Mouse (Mus musculus) 416B (cell line): ENCODE results near the gene Tacc3.
A peak's percentile ranks its signal among the peaks of the same experiment; 100 is the strongest.

Experiments used
- DNase-seq: peaks from one replicate; pipeline ENCODE4 v3.0.0; 2011; ENCODE audit warnings: low read depth

Gene Tacc3

GRCm38 (mm10) chr5:33655251-33655840, 2.6 kb upstream of the Tacc3 start:
- DNase-seq = no peak

GRCm38 (mm10) chr5:33656739-33657138, 1.2 kb upstream of the Tacc3 start:
- DNase-seq = no peak

GRCm38 (mm10) chr5:33657251-33657786, 609 bp upstream of the Tacc3 start:
- DNase-seq = no peak

DNA sequence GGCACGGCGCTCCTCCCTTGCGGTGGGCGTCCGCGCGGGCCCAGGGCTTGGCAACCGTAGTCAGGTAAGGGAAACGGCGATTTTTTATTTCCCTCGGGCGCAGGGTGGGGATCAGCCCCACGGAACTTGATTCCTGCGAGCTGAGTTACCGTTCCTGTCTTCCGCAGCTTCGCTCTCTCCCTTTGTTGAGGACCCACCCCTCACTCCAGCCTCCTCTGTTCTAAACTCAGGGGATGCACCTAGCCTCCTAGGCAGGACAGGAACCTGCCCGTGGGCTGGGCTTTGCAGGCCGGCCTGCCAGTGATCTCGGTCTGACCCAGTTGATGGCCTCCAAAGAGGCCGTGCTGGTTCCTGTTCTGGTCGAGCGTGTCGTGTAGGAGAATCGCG, 729 bp downstream of the Tacc3 start:
- DNase-seq = no peak

DNA sequence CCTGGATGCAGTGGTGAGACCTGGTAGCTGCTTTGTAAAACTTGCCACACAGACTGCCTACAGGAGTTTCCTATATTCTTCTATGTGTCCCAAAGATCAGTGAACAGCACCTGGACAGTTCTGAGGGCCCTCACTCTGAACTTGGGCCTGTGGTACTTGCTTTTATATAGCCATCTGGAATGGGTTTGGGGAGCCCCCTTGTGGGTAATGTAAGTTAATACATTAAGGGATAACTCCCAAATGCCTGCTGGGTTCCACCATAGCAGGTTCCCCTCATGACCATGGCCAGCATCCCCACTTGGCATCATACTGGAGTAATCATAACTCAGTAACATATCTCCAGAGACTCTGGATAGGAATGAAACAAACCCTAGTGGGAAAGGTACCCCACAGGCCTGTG, 10.3 kb downstream of the Tacc3 start:
- DNase-seq = peak; percentile 67

DNA sequence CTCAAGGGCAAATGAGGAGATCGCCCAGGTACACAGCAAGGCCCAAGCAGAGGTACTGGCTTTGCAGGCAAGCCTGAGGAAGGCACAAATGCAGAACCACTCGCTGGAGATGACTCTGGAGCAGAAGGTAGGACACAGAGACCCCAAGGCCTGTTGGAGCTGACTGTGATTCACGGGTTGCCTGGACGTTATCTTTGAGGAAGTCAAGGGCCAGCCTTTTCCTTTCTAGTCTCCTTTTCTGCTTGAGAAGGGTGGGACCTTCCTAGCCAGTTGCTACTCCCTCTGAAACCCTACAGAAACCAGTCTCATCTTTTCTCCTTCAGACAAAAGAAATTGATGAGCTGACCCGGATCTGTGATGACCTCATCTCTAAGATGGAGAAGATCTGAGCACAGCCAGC, 13.7 kb downstream of the Tacc3 start:
- peak; percentile 44 for DNase-seq

DNA sequence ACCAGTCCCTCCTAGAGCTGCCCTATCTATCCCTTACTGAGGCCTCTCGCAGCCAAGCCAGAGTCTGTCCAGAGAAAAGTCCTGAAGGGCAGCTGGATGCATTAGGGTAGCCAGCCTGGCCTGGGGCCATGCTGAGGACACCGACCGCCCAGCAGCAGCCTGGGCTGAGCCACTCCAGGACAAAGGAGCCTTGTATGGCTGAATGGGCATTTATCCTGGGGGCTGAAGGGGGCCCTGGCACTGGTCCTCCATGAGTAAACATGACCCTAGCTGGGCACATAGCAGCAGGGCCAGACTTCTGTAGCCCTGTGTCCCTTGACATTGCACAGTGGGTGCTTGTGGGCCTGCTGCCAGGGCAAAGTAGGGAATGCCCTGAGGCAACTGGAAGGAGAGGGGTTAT, 16.5 kb downstream of the Tacc3 start:
- DNase-seq = no peak

DNA sequence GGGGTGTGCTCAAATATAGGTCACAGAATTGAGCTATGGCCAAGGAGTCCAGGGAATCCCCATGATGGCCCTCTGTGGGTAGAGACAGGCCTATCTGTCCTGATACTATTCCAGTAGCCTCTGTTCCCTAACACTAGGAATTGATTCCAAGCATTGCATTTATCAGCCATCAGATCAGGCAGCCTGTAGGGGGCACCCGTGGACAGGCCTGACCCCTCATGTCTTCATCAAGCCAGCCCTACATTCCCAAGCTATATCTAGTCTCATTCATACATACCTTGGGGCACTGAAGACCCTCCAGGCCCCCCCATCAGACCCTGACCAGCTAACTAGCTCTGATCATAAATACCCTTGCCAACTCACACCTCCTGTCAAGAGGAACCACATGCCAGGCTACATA, 18.0 kb downstream of the Tacc3 start:
- peak; percentile 65 for DNase-seq

DNA sequence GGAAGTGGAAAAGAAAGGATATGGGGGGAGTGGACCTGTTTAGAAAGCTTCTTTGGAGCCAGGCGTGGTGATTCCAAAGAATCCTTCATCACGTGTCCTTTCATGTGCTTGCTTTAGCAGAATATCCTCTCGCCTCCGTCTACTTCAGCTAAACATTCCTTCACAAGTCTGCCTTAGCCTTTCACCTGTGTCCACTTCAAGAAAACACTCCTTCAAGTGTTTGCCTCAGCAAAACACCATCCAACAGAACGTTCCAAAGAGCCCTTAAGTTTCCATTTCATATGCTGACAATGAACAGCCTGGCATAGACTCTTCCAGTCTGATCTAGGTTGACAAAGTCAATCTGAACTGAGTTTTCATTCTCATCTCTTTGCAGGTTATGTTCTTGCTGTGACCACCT, 20.3 kb downstream of the Tacc3 start:
- DNase-seq = no peak

GRCm38 (mm10) chr5:33681044-33681443, 23.1 kb downstream of the Tacc3 start:
- no peak for DNase-seq

DNA sequence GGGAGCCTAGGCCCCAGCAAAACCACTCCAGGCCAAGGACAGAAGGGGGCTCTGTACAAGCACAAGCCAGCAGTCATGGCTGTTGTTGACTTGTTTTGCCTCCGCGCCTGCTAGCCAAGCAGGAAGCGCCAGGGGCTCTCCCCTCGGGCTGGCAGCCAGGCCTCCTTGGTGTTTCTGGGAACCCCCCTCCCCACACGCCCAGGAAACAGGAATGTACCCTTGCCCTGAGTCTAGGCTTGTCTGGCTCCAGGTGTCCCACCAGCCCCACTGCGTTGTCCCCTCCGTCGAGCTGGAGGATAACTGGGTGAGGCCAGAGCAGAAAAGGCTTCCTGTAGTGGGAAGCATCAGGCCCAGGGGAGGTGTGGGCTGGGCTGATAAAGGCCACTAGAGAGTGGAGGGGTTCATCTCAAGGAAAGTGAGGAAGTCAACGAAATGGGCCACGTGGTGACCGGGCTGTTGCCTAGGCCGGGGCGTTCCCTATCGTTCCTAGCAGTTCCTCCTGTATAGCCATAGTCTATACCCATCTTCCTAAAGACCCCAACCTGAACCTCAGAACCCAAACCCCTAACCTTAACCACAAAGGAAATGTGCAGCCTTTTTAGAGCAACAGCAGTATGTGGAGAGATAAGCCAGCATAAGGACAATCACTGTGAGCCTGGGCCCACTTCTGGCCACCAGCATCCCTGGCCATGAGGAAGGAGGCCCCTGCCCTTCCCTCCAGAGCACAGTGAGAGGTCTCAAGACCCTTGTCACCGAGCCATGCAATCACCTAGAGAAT, 23.9 kb downstream of the Tacc3 start:
- DNase-seq = peak; percentile 93

DNA sequence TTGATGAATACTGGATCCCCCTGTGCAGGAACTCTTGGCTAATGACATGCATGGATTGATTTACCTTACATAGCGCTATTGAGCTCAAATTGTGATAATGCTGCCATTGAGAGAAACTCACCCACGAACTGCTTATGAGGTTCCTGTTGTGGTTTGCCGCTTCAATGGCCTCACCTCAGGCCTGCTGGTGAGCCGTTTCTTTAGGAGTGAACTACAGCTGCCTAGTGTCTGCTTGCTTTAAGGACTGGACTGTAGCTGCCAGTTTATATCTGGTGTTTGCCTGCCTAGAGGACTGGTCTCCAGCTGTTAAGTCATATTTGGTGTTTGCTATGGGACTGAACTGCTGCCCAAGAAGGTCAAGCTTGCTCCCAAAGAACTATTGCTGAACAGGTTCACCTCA, 25.0 kb downstream of the Tacc3 start:
- peak; percentile 46 for DNase-seq

DNA sequence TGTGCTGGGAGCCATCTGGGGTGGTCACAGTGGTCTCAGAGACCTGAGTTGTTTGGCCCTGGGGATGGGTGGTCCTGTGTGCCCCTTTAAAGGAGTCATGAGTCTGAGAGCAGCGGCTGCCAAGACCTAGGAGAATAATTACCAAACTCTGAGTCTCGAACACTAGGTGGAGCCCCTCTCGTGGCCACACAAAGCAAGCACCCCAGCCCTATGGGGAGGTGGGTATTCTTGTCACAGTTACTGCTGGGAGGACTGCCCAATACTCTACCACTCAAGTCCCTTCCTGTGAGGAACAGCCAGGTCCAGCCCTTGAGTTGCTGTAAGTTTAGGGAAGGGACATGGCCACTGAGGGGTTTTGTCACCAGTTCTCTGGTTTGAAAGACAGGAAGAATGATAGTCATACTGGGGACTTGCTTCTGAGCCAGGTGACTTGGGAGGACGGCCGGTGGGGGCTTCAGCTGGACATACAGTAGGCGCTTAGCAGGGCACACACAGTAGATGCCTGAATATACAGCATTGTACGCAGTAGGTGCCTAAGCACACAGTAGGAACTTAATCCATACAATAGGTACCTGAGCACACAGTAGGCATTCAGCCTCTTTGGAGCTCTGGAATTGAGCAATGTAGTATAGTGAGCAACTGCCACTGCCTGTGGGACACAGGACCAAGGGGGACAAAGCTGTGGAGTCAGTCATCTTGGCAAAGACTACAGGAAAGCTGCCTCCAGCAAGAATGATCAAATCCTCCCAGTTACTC, 26.1 kb downstream of the Tacc3 start:
- peak; percentile 45 for DNase-seq

DNA sequence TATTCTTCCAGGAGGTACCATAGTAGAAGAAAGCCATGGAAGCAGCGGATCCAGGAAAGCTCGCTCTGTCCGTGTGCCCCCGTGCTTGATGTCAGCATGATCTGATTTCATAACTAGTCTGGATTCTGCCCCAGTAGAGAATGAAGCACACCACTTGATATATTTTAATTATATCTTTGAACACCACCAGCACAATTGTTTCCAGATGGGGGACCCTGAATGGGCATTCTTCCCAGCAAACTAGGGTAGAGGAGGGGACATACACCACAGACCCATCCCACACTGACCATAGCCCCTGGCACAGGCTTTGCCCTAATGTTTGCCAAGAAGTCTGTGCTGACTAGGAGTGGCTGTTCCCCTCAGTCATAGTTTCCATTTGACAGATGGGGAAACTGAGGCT, 27.0 kb downstream of the Tacc3 start:
- DNase-seq = no peak

DNA sequence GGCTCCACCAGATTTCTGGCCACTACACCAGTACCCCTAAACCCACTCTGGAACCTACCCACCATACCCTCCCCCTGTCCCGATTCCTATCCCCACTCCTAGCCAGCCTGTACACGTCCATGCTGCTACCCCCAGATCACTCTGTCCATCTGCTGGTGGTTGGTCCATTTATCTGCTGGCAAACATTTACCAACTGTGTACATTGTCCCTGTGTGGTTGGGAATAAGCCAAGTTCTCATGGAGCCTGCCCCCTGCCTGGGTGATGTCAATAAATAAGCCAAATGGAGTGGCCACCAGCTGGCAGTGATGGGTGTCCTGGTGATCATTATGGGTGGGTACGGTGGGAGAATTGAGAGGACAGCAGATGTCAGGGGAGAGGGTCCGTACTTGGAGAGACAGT, 29.2 kb downstream of the Tacc3 start:
- no peak for DNase-seq

GRCm38 (mm10) chr5:33688278-33689220, 30.6 kb downstream of the Tacc3 start:
- no peak for DNase-seq

- DNase-seq = no peak
These were observed 31.4 kb downstream of the Tacc3 start for GRCm38 (mm10) chr5:33689221-33689844.

GRCm38 (mm10) chr5:33689852-33690645, 32.1 kb downstream of the Tacc3 start:
- no peak for DNase-seq

GRCm38 (mm10) chr5:33692393-33692792, 34.5 kb downstream of the Tacc3 start:
- no peak for DNase-seq

GRCm38 (mm10) chr5:33694461-33694847, 36.5 kb downstream of the Tacc3 start:
- no peak for DNase-seq
